Mouse (Mus musculus): Measurements from ENCODE around the gene Strn4. TPM values are rescaled to one million over a fixed set of nuclear protein-coding genes. Genes with fewer than 3 reads are reported as not detected.

Gene Strn4
- polyA plus RNA-seq, 1 experiment, result 11.3 TPM

GRCm38 (mm10) chr7:16807936-16808335, 7.8 kb upstream of the Strn4 start:
- Histone ChIP-seq H3K36me3 (ENCODE audit: control insufficient read depth) (peaks cover 27% of the 10 kb centered on the region), H3K4me3 (replicated peaks) (no peak overlapping the region), H3K27me3 (ENCODE audit: control insufficient read depth) (peaks cover 26% of the 10 kb centered on the region), H3K4me1 (ENCODE audit: control insufficient read depth) (peaks cover 26% of the 10 kb centered on the region), H3K9me3 (ENCODE audit: control insufficient read depth, low read length) (peaks cover 3% of the 10 kb centered on the region; the same call in 1 of the 2 replicates)
- no peak for TF ChIP-seq GATA1 (IDR thresholded peaks at IDR 0.05; ENCODE audit: low read length)
- no peak for TF ChIP-seq TAL1 (IDR thresholded peaks at IDR 0.05; ENCODE audit: low read length)

GRCm38 (mm10) chr7:16808647-16809046, 7.0 kb upstream of the Strn4 start:
- TF ChIP-seq TAL1 (IDR thresholded peaks at IDR 0.05; ENCODE audit: low read length) (no peak), GATA1 (IDR thresholded peaks at IDR 0.05; ENCODE audit: low read length) (no peak)
- peaks cover 34% of the 10 kb centered on the region for H3K36me3 ChIP-seq (ENCODE audit: control insufficient read depth)

GRCm38 (mm10) chr7:16809739-16810138, 6.0 kb upstream of the Strn4 start:
- H3K4me1 ChIP-seq (ENCODE audit: control insufficient read depth), result peaks cover 21% of the 10 kb centered on the region
- H3K4me3 ChIP-seq (replicated peaks), result no peak overlapping the region
- H3K27me3 ChIP-seq (ENCODE audit: control insufficient read depth), result peaks cover 26% of the 10 kb centered on the region
- H3K9me3 ChIP-seq (ENCODE audit: control insufficient read depth, low read length), result peaks cover 3% of the 10 kb centered on the region; the same call in 1 of the 2 replicates
- TF ChIP-seq TAL1 (IDR thresholded peaks at IDR 0.05; ENCODE audit: low read length) (no peak), GATA1 (IDR thresholded peaks at IDR 0.05; ENCODE audit: low read length) (no peak)
- peaks cover 43% of the 10 kb centered on the region for H3K36me3 ChIP-seq (ENCODE audit: control insufficient read depth)

More at GRCm38 (mm10) chr7:16808647-16809046, 7.0 kb upstream of the Strn4 start:
- Histone ChIP-seq H3K4me1 (ENCODE audit: control insufficient read depth) (peaks cover 26% of the 10 kb centered on the region), H3K9me3 (ENCODE audit: control insufficient read depth, low read length) (peaks cover 3% of the 10 kb centered on the region; the same call in 1 of the 2 replicates), H3K4me3 (replicated peaks) (no peak overlapping the region), H3K27me3 (ENCODE audit: control insufficient read depth) (peaks cover 26% of the 10 kb centered on the region)

GRCm38 (mm10) chr7:16810399-16810919, 5.2 kb upstream of the Strn4 start:
- Histone ChIP-seq H3K4me1 (ENCODE audit: control insufficient read depth) (peaks cover 25% of the 10 kb centered on the region), H3K27me3 (ENCODE audit: control insufficient read depth) (peaks cover 26% of the 10 kb centered on the region), H3K36me3 (ENCODE audit: control insufficient read depth) (peaks cover 43% of the 10 kb centered on the region), H3K9me3 (ENCODE audit: control insufficient read depth, low read length) (peaks cover 3% of the 10 kb centered on the region; the same call in 1 of the 2 replicates), H3K4me3 (replicated peaks) (no peak overlapping the region)
- TF ChIP-seq GATA1 (IDR thresholded peaks at IDR 0.05; ENCODE audit: low read length) (no peak), TAL1 (IDR thresholded peaks at IDR 0.05; ENCODE audit: low read length) (no peak)

- Histone ChIP-seq H3K4me1 (ENCODE audit: control insufficient read depth) (peaks cover 31% of the 10 kb centered on the region), H3K36me3 (ENCODE audit: control insufficient read depth) (peaks cover 43% of the 10 kb centered on the region)
These were observed 4.6 kb upstream of the Strn4 start for GRCm38 (mm10) chr7:16810920-16811648.

GRCm38 (mm10) chr7:16811649-16812070, 4.0 kb upstream of the Strn4 start:
- TF ChIP-seq TAL1 (IDR thresholded peaks at IDR 0.05; ENCODE audit: low read length) (no peak), GATA1 (IDR thresholded peaks at IDR 0.05; ENCODE audit: low read length) (no peak)
- peaks cover 3% of the 10 kb centered on the region; the same call in 1 of the 2 replicates for H3K9me3 ChIP-seq (ENCODE audit: control insufficient read depth, low read length)
- no peak overlapping the region for H3K4me3 ChIP-seq (replicated peaks)
- peaks cover 40% of the 10 kb centered on the region for H3K36me3 ChIP-seq (ENCODE audit: control insufficient read depth)
- H3K27me3 ChIP-seq (ENCODE audit: control insufficient read depth), result peaks cover 26% of the 10 kb centered on the region
- H3K4me1 ChIP-seq (ENCODE audit: control insufficient read depth), result peaks cover 31% of the 10 kb centered on the region

More at GRCm38 (mm10) chr7:16810920-16811648, 4.6 kb upstream of the Strn4 start:
- H3K4me3 ChIP-seq (replicated peaks), result peak overlapping the region; percentile 23
- TF ChIP-seq GATA1 (IDR thresholded peaks at IDR 0.05; ENCODE audit: low read length), result no peak
- TF ChIP-seq TAL1 (IDR thresholded peaks at IDR 0.05; ENCODE audit: low read length), result no peak
- peaks cover 26% of the 10 kb centered on the region for H3K27me3 ChIP-seq (ENCODE audit: control insufficient read depth)
- peaks cover 3% of the 10 kb centered on the region; the same call in 1 of the 2 replicates for H3K9me3 ChIP-seq (ENCODE audit: control insufficient read depth, low read length)

GRCm38 (mm10) chr7:16812505-16812904, 3.2 kb upstream of the Strn4 start:
- no peak overlapping the region for H3K4me3 ChIP-seq (replicated peaks)
- peaks cover 40% of the 10 kb centered on the region for H3K36me3 ChIP-seq (ENCODE audit: control insufficient read depth)
- TF ChIP-seq TAL1 (IDR thresholded peaks at IDR 0.05; ENCODE audit: low read length) (no peak), GATA1 (IDR thresholded peaks at IDR 0.05; ENCODE audit: low read length) (no peak)
- H3K27me3 ChIP-seq (ENCODE audit: control insufficient read depth), result peaks cover 26% of the 10 kb centered on the region
- H3K4me1 ChIP-seq (ENCODE audit: control insufficient read depth), result peaks cover 39% of the 10 kb centered on the region
- H3K9me3 ChIP-seq (ENCODE audit: control insufficient read depth, low read length), result peaks cover 3% of the 10 kb centered on the region; the same call in 1 of the 2 replicates

- Histone ChIP-seq H3K9me3 (ENCODE audit: control insufficient read depth, low read length) (peaks cover 2% of the 10 kb centered on the region; the same call in 1 of the 2 replicates), H3K27me3 (ENCODE audit: control insufficient read depth) (peaks cover 13% of the 10 kb centered on the region), H3K4me3 (replicated peaks) (peak overlapping the region; percentile 78), H3K36me3 (ENCODE audit: control insufficient read depth) (peaks cover 54% of the 10 kb centered on the region), H3K4me1 (ENCODE audit: control insufficient read depth) (peaks cover 59% of the 10 kb centered on the region)
- TF ChIP-seq TAL1 (IDR thresholded peaks at IDR 0.05; ENCODE audit: low read length) (no peak), GATA1 (IDR thresholded peaks at IDR 0.05; ENCODE audit: low read length) (no peak)
These were observed 387 bp downstream of the Strn4 start for GRCm38 (mm10) chr7:16816078-16816474.

GRCm38 (mm10) chr7:16816475-16817122, 910 bp downstream of the Strn4 start, which contains the start of gene Fkrp:
TSS of gene Fkrp (minus strand) at chr7:16816732.
- Histone ChIP-seq H3K9me3 (ENCODE audit: control insufficient read depth, low read length) (no peaks in the 10 kb centered on the region), H3K4me3 (replicated peaks) (peak within 1 kb of the TSS; percentile 78), H3K36me3 (ENCODE audit: control insufficient read depth) (peaks cover 54% of the 10 kb centered on the region), H3K27me3 (ENCODE audit: control insufficient read depth) (peaks cover 8% of the 10 kb centered on the region), H3K4me1 (ENCODE audit: control insufficient read depth) (peaks cover 59% of the 10 kb centered on the region)
- TF ChIP-seq TAL1 (IDR thresholded peaks at IDR 0.05; ENCODE audit: low read length) (no peak), GATA1 (IDR thresholded peaks at IDR 0.05; ENCODE audit: low read length) (no peak)

All from erythroblast, embryonic 14.5 days (primary cell).